Mouse (Mus musculus) left cerebral cortex, adult 11 months (tissue): ENCODE results near the gene Ms4a6c.
"Not testable (repeated sequence)": the region's sequence is repeated elsewhere in the genome, so short reads cannot be mapped to it uniquely, and the experiment has no call there.

ENCODE experiments used
- DNase-seq: peaks from one replicate; pipeline ENCODE4 v3.0.0; 2022; ENCODE audit warnings: low spot score

The Ms4a6c gene

DNA sequence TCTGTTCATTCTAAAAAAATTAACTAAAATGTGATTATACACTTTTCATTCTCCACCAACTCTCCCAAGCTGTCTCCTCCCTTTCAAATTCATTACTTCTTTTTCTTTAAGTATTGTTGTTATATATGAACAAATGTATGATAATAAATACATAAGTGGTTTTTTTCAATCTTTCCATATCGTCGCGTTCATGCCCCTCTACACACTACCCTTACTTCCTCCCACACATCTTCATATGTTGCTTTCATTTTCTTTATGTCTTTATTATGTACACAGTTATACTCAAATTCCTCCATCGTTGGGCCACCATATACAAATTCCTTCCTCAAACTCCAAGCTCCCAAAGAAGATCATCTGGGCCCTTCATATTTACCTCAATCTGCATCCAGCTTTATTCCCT, 32.2 kb downstream of the Ms4a6c start:
- no peak for DNase-seq

- no peak for DNase-seq
These were observed 35.7 kb downstream of the Ms4a6c start for GRCm38 (mm10) chr19:11504857-11505256.

GRCm38 (mm10) chr19:11513458-11513857, 44.3 kb downstream of the Ms4a6c start:
- no peak for DNase-seq

DNA sequence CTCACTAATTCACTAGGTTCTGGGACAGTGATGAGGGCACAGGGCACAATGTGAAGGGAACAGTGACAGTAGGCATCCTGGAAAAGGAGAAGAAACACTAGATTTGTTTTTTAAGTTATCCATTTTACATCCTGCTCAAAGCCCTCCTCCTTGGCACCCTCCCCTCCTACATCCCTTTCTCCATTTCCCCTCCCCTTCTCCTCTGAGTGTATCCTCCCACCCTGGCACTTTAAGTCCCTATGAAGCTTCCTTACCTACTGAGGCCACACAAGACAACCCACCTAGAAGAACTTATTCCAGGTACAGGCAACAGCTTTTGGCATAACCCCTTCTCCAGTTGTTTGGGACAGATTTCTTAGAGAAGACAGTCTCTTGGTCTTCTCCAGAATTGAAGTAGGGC, 47.1 kb downstream of the Ms4a6c start, which contains the start of gene Ms4a6b:
Ms4a6b (plus strand) TSS at position 267 of the 400 bp plus-strand sequence.
- DNase-seq = no peak

DNA sequence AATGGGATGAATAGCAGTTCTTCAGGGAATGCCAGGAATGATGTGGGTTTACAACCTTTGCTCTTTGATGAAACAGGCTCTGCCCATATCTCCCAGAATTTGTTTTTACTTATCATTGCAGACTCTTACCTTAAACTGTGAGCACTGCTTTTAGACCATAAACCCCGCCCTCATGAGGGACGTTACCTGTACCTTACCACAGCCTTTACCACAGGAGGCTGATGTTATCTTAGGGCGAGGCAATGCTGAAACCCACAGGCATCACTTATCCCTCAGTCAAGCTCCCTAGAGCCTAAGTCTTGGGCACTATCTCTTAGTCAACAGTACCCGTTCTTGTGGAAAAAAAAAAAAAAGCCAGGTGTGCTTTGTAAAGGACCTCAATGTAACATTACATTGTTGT, 47.7 kb downstream of the Ms4a6c start:
- DNase-seq = no peak

DNA sequence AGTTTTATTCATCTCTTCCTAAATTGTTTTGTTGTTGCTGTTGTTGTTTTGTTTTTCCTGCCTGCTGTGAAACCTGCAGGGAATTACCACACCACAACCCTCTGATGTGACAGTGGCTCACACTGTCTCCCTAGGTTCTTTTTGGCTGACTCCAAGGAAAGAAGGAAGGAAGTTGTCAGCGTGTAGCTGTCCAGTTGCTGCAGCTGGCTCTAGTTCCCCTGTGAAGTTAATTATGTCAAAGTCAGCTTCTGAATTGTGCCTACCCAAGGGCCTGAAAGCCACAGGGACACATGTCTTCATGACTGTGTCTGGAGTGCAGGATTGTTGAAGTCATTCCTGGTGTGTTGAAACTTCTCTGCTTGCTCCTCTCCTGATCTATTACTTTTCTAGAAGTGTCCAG, 48.2 kb downstream of the Ms4a6c start:
- not testable (repeated sequence) for DNase-seq

- DNase-seq = not testable (repeated sequence)
These were observed 49.2 kb downstream of the Ms4a6c start for GRCm38 (mm10) chr19:11518356-11518755.

GRCm38 (mm10) chr19:11520146-11520545, 51.0 kb downstream of the Ms4a6c start:
- no peak for DNase-seq
